Mouse (Mus musculus) embryonic fibroblast, embryonic 13.5 days (primary cell): ENCODE measurements around the gene Btn1a1.

Experiments
- CTCF ChIP-seq: IDR thresholded peaks from 2 replicates; pipeline ENCODE4 v1.5.1; 2011; ENCODE audit warnings: mild to moderate bottlenecking, control low read depth, low read length, moderate library complexity, borderline replicate concordance; ENCODE audit not compliant: insufficient read depth
- POLR2A ChIP-seq: IDR thresholded peaks from 2 replicates; pipeline ENCODE4 v1.6.1; 2011; ENCODE audit warnings: low read depth, mild to moderate bottlenecking, control low read depth, low read length, moderate library complexity

- no peak for TF ChIP-seq CTCF
- no peak for TF ChIP-seq POLR2A
Measured at GRCm38 (mm10) chr13:23436861-23437822, 28.6 kb downstream of the Btn1a1 start.
